Mouse (Mus musculus): ENCODE results near the gene Fam189a1. TPM values are rescaled to one million over a fixed set of nuclear protein-coding genes. Genes with fewer than 3 reads are reported as not detected.

Fam189a1 gene
- polyA plus RNA-seq, 1 experiment = not detected

DNA sequence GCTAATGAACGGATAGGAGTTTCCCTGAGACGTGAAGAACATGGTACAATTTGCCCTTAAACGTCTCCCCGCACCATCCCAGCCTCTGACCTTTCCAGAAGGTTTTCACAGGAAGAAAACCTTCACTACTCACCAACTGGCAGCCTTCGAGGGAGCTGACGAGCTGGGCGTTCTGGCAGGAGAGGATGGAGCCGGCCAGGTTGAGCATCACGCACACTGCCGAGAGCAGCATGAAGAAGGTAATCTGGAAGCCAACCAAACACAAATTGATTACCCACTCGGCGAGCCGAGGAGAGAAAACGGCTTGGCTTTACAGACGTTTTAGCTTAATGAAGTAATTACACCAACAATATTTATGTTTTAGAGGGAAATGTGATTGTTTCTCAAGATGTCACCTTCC is 300.4 kb downstream of the Fam189a1 start:
- TF ChIP-seq CTCF (IDR thresholded peaks at IDR 0.05; ENCODE audit: low read depth, low read length) (no peak), POLR2A (IDR thresholded peaks at IDR 0.05; ENCODE audit: borderline replicate concordance, low read depth, low read length) (no peak)
- no peaks in the 10 kb centered on the region for H3K4me1 ChIP-seq (ENCODE audit: control insufficient read depth, insufficient read depth, low read length)
- no peak overlapping the region for H3K4me3 ChIP-seq (ENCODE audit: insufficient read depth, low read length)
- no peak overlapping the region for H3K27ac ChIP-seq (ENCODE audit: insufficient read depth, low read depth, low read length)

DNA sequence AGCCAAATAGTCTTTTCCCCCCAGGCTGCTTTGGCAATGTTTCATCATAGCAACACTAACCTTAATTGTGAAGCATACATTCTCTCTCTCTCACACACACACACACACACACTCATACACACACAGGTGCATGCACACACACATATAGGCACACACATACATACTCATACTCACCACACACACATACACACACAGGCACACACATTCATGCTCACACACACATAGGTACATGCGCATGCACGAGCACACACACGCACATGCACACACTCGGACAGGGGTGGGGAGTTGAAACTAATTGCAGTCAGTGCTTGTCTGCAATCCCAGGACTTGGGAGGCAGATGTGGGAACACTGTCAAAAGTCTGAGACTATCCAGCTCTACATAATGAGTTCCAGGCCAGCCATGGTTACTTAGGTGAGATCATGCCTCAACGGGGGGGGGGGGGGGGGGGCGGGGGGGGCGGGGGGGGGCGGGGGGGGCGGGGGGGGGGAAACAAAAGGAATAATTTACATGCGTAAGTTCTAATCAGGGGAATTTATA is 300.9 kb downstream of the Fam189a1 start:
- TF ChIP-seq CTCF (IDR thresholded peaks at IDR 0.05; ENCODE audit: low read depth, low read length) (no peak), POLR2A (IDR thresholded peaks at IDR 0.05; ENCODE audit: borderline replicate concordance, low read depth, low read length) (no peak)
- Histone ChIP-seq H3K27ac (ENCODE audit: insufficient read depth, low read depth, low read length) (no peak overlapping the region), H3K4me3 (ENCODE audit: insufficient read depth, low read length) (no peak overlapping the region)

DNA sequence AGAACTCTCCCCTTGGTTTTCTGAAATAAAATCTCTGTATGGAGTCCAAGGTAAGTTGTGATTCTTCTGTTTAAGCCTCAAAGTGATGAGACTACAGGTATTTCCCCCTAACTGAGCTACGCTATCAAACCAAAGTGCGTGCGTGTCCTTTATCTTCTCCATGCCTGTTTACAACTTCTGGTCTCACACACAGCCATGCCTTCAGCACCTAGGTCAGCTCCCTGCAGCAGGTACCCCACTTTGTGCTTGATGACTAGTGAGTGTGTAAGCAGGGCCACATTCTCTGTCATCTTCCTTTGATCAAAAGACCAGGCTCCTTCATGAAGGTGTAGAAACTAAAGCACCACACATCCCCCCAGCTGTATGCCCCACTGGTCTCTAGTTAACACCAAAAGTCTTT is 305.6 kb downstream of the Fam189a1 start:
- no peak for TF ChIP-seq POLR2A (IDR thresholded peaks at IDR 0.05; ENCODE audit: borderline replicate concordance, low read depth, low read length)
- no peak for TF ChIP-seq CTCF (IDR thresholded peaks at IDR 0.05; ENCODE audit: low read depth, low read length)
- no peaks in the 10 kb centered on the region for H3K4me1 ChIP-seq (ENCODE audit: control insufficient read depth, insufficient read depth, low read length)
- no peak overlapping the region for H3K4me3 ChIP-seq (ENCODE audit: insufficient read depth, low read length)
- no peak overlapping the region for H3K27ac ChIP-seq (ENCODE audit: insufficient read depth, low read depth, low read length)

More for the DNA sequence above, 300.9 kb downstream of the Fam189a1 start:
- H3K4me1 ChIP-seq (ENCODE audit: control insufficient read depth, insufficient read depth, low read length) = no peaks in the 10 kb centered on the region

DNA sequence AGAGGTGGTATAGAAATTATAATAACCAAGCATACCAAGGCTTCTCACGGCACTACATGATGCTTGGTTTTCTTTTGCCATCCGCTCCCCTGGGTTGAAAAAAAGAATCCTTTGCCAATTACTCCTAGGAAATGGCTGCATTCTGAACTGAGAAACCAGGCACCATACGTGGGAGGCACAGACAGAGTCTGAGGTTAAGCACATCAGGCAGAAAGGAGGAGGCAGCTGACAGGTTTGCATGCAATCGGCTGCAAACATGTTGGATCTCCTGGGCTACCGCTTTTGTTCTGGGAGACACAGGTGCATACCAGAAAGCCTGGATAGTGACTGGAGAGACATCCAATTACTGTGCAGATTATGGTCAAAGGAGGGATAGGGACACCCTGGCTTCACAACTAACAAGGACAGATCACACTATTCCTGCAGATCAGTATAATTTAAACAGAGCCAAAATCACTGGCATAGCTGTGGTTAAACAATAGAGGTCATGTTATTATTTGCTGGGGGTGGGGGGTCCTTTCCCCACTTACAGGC is 308.9 kb downstream of the Fam189a1 start:
- no peaks in the 10 kb centered on the region for H3K4me1 ChIP-seq (ENCODE audit: control insufficient read depth, insufficient read depth, low read length)
- no peak overlapping the region for H3K4me3 ChIP-seq (ENCODE audit: insufficient read depth, low read length)
- no peak for TF ChIP-seq CTCF (IDR thresholded peaks at IDR 0.05; ENCODE audit: low read depth, low read length)
- no peak for TF ChIP-seq POLR2A (IDR thresholded peaks at IDR 0.05; ENCODE audit: borderline replicate concordance, low read depth, low read length)
- no peak overlapping the region for H3K27ac ChIP-seq (ENCODE audit: insufficient read depth, low read depth, low read length)

DNA sequence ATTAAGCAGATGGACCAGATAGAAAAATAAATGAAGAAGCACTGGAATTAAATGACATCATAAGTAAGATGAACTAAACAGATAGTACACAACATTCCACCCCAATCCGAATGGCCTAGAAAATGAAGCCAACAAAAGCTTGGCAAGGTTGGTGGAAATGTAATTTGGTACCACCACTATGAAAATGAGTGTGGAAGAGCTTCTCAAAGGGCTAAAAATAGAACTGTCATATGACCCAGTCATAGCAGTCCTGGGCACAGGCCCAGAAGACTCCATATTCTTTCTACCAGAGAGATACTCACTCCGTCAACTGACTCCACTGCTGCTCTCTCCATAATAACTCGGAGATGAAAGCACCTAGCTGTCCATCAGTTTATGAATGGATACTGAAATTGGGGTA is 310.3 kb downstream of the Fam189a1 start:
- TF ChIP-seq CTCF (IDR thresholded peaks at IDR 0.05; ENCODE audit: low read depth, low read length) = no peak
- no peak for TF ChIP-seq POLR2A (IDR thresholded peaks at IDR 0.05; ENCODE audit: borderline replicate concordance, low read depth, low read length)
- Histone ChIP-seq H3K4me1 (ENCODE audit: control insufficient read depth, insufficient read depth, low read length) (no peaks in the 10 kb centered on the region), H3K27ac (ENCODE audit: insufficient read depth, low read depth, low read length) (no peak overlapping the region), H3K4me3 (ENCODE audit: insufficient read depth, low read length) (no peak overlapping the region)

DNA sequence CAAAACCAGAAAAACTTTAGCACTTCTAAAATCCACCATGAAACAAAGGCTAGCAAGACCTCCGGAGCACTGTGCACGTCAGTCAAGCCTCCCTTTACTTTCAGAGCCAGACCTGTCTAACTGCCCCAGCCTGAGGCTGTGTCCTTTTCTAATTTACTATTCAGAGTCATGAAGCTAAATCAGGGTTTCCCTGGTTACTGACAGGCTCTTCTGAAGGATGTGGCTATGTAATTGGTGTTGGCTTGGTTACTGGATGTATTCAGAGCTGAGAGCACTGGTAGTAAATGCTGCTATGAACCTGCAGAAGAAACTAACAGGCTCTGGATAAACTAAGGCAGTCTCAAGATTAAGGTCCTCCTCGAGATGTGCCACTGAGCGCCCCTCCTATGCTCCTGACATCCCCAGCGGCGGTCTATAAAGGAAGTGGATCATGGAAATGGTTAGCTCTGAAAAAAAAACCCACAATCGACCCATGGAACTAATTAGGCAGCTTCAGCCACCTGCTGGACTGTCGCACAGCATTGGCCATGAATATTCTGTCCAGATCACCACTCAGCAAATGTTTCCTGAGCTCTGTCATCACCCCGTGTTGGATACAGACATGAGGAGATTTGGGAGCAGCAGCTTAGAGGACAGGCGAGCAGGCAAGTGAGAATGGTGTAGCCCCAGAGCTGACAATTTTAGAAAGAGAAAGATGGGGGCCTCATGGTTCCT is 315.3 kb downstream of the Fam189a1 start:
- H3K4me1 ChIP-seq (ENCODE audit: control insufficient read depth, insufficient read depth, low read length) = no peaks in the 10 kb centered on the region
- no peak overlapping the region for H3K4me3 ChIP-seq (ENCODE audit: insufficient read depth, low read length)
- TF ChIP-seq CTCF (IDR thresholded peaks at IDR 0.05; ENCODE audit: low read depth, low read length) = no peak
- no peak for TF ChIP-seq POLR2A (IDR thresholded peaks at IDR 0.05; ENCODE audit: borderline replicate concordance, low read depth, low read length)
- no peak overlapping the region for H3K27ac ChIP-seq (ENCODE audit: insufficient read depth, low read depth, low read length)

DNA sequence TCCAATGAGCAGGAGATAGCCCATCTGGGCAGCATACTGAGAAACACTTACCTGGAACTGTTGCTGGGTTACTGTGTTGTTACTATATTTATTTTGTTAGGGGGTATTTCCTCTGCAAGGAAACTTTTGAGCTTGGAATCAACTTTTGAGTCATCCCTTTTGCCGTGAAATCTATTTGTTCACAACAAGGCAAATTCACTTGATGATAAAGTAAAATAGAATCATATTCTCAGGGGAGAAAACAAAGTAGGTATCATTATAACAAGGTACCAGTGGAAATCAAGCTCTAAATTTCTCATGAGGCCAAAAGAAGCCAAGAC is 315.8 kb downstream of the Fam189a1 start:
- Histone ChIP-seq H3K27ac (ENCODE audit: insufficient read depth, low read depth, low read length) (no peak overlapping the region), H3K4me1 (ENCODE audit: control insufficient read depth, insufficient read depth, low read length) (no peaks in the 10 kb centered on the region)
- TF ChIP-seq POLR2A (IDR thresholded peaks at IDR 0.05; ENCODE audit: borderline replicate concordance, low read depth, low read length) (no peak), CTCF (IDR thresholded peaks at IDR 0.05; ENCODE audit: low read depth, low read length) (no peak)

DNA sequence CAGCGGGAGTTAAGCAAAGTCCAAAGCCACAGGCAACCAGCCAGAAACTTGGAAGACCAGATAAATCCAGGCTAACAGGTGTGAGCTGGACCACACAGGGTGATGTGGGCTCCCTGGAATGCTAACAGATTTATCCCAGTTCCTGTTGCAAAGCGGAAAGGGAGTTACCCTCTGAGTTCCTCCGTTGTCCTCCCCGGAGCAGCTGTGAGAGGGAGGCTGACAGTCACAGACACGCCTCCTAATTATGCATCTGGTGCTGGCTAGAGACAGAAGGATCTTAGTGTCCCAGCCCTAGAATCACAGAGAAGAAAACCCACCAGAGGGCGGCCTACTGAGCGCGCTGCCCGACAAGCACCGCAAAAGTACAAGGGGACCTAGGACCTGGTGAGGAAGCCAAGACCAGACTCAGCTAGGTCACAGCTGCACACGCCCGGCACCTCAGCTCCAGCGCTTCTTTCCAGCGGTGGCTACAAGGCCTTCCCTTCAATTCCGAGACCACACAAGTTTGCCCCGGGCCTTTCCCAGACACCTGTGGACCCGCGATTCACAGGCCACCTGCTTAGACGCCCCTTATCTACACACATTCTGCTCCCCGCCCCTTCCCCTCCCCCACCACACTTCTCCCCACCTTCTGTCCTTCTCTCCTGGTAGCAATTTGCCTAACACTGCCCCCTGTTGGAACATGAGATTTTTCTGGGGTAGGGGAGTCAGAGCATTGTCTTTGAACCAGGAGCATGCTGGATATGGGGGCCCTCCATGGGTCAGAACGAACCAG is 316.4 kb downstream of the Fam189a1 start:
- H3K4me3 ChIP-seq (ENCODE audit: insufficient read depth, low read length) = no peak overlapping the region
- no peaks in the 10 kb centered on the region for H3K4me1 ChIP-seq (ENCODE audit: control insufficient read depth, insufficient read depth, low read length)
- H3K27ac ChIP-seq (ENCODE audit: insufficient read depth, low read depth, low read length) = no peak overlapping the region
- no peak for TF ChIP-seq CTCF (IDR thresholded peaks at IDR 0.05; ENCODE audit: low read depth, low read length)
- TF ChIP-seq POLR2A (IDR thresholded peaks at IDR 0.05; ENCODE audit: borderline replicate concordance, low read depth, low read length) = no peak

More for the DNA sequence above, 315.8 kb downstream of the Fam189a1 start:
- no peak overlapping the region for H3K4me3 ChIP-seq (ENCODE audit: insufficient read depth, low read length)

DNA sequence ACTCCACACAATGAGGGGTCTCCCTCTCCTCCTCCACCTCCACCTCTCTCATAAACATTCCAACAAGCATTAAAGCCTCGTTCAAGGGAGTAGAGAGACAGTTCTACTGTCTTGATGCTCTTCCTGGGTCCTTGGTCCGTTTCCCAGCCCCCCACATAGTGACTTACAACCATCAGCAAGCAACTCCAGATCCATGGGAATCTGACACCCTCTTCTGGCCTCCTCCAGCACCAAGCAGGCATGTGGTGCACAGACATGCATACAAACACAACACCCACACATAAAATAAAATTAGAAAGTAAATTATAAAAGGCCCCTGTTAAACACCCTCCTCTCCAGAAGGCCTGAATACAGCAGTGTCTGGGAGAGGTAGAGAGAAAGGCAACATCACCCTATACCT is 317.1 kb downstream of the Fam189a1 start:
- Histone ChIP-seq H3K27ac (ENCODE audit: insufficient read depth, low read depth, low read length) (no peak overlapping the region), H3K4me1 (ENCODE audit: control insufficient read depth, insufficient read depth, low read length) (no peaks in the 10 kb centered on the region), H3K4me3 (ENCODE audit: insufficient read depth, low read length) (no peak overlapping the region)
- TF ChIP-seq POLR2A (IDR thresholded peaks at IDR 0.05; ENCODE audit: borderline replicate concordance, low read depth, low read length) (no peak), CTCF (IDR thresholded peaks at IDR 0.05; ENCODE audit: low read depth, low read length) (no peak)

Data from bone marrow macrophage, adult 2 months (primary cell).